Mouse (Mus musculus): ENCODE measurements at regions not wholly inside any gene's neighbourhood (a gene's known extent, or its start where the extent isn't known, plus 50 kb on each side); places are given as distances from the start of the nearest gene placed in this dataset.

DNA sequence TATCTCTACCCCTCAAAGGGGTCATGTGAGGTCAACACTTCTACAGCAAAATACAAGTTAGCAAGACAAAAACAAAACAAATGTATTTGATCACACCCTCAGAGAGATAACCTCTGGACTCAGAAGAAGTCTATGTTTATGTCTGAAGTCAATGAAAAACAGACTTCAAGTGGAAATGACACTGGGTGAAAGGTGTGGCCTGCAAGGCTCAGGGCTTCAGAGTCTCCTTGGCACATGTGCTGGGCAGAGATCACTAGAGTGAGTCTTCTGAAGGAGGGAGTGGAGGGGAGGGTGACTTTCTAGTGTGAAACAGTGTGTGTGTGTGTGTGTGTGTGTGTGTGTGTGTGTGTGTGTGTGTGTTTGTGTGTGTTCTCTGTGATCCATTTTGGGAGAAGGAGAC, 68.2 kb downstream of the Il12a start:
- no peak for DNase-seq

GRCm38 (mm10) chr3:68759375-68759774, 68.9 kb downstream of the Il12a start:
- DNase-seq = peak; percentile 52

DNA sequence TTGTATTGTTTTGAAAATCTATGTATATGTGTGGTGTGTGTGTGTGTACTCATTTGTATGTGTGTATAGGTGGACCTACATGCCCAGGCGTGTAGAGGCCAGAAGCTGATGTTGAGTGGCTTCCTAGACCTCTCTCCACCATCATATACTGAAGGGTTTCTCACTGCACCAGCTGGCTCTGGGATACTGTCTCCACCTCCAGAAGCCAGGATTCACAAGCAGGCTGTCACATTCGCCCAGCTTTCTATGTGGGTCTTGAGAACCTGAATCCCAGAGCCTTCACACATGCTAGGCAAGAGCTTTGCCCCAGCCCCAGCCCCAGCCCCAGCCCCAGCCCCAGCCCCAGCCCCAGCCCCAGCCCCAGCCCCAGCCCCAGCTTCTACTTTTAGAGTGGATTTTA, 70.4 kb downstream of the Il12a start:
- no peak for DNase-seq

- no peak for DNase-seq
Observed at GRCm38 (mm10) chr3:68761242-68761625, 70.8 kb downstream of the Il12a start.

DNA sequence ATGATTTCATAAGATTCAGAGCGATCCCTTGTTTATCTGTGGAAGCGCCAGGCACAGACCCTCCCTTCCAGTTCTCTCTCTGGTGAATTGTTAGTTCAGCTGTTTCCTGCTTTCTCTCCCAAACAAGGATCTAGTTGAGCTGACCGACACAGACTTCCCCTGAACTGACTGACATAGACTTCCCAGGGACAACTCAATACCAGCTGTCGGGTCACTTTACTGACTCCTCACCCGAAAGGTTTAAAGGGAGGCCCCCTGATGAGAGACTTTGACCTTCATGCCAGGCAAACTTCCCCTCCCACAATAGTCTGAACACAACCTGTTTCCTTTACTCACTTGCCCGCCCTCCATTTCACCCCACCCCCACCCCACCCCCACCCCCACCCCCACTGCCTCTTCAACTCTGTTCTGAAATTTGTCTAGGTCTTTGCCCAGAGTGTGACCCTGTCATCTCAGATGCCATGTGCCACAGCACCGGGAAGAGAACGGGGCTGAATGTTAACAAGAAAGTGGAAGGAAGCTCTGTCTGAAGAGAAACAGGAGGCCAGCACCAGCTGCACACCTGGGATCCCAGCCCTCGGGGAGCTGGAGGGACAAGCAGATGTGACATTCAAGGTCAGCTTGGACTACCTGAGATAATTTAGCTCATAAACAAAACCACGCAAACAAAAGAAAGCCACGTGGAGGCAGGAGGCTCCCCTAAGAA, 71.3 kb downstream of the Il12a start:
- DNase-seq = no peak

DNA sequence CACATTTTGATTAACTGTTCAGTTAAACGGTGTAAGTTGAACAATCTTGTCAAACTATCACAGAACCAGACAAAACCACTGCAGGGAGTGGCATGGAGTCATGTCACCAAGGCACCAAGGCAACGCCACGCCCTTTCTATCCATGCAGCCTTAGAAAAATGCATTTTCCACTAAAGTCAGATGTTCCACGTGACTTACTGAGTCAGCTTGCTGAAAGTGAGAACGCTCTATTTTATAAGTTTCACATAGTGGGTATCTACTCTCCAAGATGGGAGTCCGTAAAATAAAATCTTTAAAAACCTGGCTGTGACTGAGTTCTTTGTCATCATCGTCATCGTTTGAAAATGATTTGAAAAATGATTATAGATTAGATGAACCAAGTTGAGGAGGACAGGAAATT, 72.5 kb downstream of the Il12a start:
- no peak for DNase-seq

- DNase-seq = no peak
Observed at GRCm38 (mm10) chr3:68764336-68764735, 73.9 kb downstream of the Il12a start.

GRCm38 (mm10) chr3:68764917-68765598, 74.6 kb downstream of the Il12a start:
- DNase-seq = peak; percentile 72

DNA sequence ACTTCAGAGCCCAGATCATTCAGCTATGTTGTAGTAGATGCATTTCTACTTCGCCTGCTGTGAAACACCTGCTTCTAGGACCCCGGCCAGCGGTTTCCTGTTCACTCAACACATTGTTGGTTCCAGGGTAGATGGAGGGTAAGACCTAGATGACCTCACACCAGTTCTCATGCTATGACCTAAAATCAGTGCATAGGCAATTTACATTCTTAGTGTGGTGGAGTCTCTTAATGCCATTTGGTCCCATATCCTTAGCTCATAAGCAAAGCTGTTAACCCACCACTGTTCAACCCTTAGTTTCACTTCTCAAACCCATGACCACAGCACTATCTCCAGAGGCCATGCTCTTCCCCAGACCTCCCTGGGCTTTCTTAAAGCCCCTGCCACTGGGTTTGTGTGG, 81.1 kb downstream of the Il12a start:
- DNase-seq = no peak

- DNase-seq = no peak
Observed at GRCm38 (mm10) chr3:68777801-68778200, 87.4 kb downstream of the Il12a start.

- no peak for DNase-seq
Observed at GRCm38 (mm10) chr3:68778354-68779040, 88.1 kb downstream of the Il12a start.

DNA sequence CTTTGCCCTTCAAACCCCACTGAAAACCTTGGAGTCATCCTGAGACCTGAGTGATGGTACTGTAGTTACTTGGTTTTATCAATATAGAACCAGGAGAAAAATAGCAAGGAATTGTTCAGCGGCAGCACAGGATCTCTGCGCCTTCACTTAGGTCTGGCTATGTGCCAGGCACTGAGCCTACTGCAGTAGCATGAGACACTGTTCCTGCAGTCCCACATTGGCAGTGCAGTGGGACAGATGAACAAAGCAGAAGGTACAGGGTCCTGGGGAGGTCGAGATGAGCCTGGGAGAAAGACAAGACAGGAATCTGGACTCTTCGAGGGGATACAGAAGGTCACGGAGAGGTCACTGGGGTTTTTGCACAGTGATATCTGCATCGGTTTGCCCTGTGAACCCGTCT, 88.5 kb upstream of the 1110032F04Rik start:
- no peak for DNase-seq

DNA sequence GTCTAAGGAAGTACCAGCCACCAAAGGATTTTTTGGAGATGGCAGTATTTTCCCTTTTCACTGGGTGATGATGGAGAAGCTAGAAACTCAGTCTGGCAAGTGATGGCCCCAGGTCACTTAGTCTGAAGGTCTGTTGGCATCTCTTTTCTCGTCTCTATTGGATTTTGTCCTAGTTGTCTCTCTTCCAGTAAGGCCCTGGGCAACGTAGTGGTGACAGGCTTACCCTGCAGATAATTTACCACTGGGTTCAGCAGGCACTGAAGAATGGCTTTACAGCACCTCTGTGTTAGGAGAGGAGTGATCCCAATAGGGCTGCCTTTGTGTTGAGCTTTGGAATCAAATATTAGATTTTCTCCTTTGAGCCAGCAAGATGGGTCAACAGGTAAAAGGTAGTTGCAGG, 87.9 kb upstream of the 1110032F04Rik start:
- no peak for DNase-seq

GRCm38 (mm10) chr3:68782363-68782762, 87.0 kb upstream of the 1110032F04Rik start:
- DNase-seq = no peak

GRCm38 (mm10) chr3:68783666-68784416, 85.5 kb upstream of the 1110032F04Rik start:
- no peak for DNase-seq

GRCm38 (mm10) chr3:68786771-68787170, 82.6 kb upstream of the 1110032F04Rik start:
- DNase-seq = no peak

- DNase-seq = no peak
Observed at GRCm38 (mm10) chr3:68787385-68788175, 81.8 kb upstream of the 1110032F04Rik start.

GRCm38 (mm10) chr3:68789491-68789890, 79.9 kb upstream of the 1110032F04Rik start:
- DNase-seq = peak; percentile 67

DNA sequence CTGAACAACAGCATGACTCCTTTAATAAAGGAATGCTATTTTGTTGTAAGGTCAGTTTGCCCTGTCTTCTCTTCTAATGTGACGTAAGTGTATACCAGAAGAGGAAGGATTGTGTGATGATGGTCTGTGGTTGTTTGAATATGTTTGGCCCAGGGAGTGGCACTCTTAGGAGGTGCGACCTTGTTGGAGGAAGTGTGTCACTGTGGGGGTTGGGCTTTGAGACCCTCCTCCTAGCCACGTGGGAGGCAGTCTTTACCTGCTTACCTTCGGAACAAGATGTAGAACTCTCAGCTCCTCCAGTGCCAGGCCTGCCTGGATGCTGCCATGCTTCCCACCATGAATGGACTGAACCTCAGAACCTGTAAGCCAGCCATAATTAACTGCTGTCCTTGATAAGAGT, 78.9 kb upstream of the 1110032F04Rik start:
- DNase-seq = no peak

DNA sequence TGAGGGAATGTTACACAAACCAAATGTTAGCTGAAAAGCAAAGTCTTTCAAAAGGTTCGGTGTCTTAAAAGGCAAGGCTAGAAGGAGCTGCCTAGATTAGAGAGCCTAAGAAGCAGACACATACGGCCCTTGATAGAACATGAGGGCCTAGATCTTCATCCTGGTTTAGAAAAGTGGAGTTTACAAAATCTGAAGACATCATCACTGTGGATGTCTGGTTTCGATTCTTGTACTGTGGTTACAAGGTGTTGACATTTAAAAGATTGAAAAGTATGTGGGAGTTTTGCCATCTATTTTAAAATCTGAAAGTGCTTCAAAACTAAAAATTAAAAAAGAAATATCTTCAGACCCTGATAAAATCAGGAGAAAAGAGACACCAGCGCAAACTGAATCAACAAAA, 76.5 kb upstream of the 1110032F04Rik start:
- no peak for DNase-seq

DNA sequence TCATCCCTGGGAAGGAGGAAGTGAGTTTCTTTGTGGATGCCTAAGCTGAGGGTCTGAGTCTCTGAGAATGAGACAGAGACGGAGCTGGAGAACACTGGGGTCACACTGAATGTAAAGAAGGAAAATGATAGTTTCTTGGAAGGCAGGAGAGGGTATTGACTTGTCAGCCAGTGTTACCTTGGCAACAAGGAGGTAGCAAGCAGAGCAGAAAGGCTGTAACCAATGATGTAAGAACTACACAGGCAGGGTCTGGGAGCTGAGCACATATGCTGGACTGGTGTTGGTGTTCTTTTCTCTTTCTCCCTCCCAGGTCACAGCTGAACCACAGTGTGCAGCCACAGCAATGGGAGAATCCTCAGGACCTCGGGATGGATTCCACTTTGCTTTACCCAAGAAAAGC, 75.5 kb upstream of the 1110032F04Rik start:
- DNase-seq = no peak

DNA sequence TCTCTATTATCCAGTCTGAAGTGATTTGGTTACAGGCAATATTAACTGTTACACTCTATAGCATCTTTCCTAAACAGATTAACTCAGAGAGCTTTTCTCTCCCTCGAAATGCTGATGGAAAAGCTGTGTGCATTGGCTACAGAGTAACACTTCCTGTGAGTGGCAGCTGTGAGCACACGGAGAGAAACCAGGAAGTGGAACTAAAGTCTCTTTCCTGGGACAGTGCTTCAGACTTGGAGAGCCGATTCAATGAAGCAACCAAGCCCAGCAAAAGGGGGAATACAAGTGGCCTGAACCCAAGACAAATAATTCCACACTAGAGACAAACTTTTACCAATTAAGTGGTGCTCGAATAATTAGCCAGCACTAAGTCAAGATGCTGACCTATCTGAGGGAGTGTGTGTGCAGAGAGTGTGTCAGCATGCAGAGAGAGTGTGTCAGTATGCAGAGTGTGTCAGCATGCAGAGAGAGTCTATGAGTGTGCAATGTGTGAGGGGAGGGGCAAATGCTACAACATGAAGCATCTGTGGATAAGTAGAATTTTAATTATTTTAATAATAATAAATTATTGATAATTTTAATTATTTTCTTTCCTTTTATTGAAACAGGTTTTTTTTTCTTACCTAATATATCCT, 74.9 kb upstream of the 1110032F04Rik start:
- DNase-seq = peak; percentile 18
